Mouse (Mus musculus): Measurements from ENCODE around the gene Mpi. TPM values are rescaled to one million over a fixed set of nuclear protein-coding genes. Genes with fewer than 3 reads are reported as not detected.

The Mpi gene
- total RNA-seq, 4 experiments from 2014 or later = 127 to 162 (median 147) TPM

DNA sequence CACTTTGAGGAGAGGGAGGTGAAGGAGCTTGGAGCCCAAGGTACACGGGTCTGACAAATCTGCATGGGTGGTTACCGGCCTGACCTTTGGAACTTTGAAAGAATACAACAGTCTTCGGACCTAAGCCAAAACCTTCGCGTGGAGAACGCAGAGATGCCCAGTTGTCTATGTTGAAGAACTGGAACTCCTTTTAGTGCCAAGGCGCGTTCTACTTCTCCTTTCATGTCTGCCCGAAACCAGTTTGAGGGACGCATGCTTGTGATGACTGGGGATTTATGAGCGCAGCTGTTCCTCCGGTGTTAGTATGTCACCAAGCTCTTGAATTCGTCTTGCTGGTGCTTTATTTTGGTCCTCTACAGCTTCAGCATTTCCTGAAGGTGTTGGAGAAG is 9.1 kb upstream of the Mpi start:
- no peak for DNase-seq (ENCODE audit: low spot score)

DNA sequence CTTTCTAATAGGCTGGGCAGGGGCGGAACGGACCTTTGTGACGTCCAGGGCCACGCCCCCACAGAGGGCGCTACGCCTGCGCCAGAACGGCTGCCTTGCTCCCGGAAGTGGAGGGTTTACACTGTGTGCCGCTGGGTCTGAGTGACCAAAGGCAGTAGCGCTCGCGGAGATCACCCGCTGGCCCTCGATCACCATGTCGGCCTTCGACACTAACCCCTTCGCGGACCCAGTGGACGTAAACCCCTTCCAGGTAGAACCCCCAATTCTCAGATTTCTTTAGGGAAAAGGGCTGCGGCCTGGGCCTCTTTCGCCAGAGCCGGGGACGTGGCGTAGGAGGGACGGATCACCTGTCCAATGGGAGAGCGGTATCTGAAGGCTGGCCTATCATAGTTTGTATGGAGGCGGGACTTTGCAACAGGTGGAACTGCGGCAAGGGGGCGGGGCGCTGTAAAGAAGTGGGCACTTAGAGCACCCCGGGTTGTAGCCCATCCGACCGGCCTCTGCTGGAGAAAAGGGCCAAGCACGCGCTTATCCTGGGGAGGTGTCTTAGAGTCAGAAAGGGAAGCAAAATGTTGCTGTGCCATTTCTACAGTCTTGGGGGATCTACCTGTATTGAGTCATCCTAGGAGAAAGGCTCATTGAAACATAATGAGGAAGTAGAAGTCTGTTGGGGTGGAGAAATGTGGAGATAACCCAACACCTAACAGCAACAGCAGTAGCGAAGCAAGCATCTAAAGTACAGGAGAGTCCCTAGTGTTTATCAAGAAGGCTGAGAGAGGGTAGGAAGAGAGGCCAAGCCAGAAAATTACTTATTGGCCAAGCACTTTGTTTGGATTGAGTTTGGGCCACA is 8.5 kb upstream of the Mpi start, which contains the start of gene Scamp2:
TSS of gene Scamp2 (plus strand) at position 83 of the 850 bp plus-strand sequence.
- peak; percentile 94 for DNase-seq (ENCODE audit: low spot score)

- DNase-seq (ENCODE audit: low spot score) = no peak
These were observed 7.7 kb upstream of the Mpi start for GRCm38 (mm10) chr9:57560263-57560662.

DNA sequence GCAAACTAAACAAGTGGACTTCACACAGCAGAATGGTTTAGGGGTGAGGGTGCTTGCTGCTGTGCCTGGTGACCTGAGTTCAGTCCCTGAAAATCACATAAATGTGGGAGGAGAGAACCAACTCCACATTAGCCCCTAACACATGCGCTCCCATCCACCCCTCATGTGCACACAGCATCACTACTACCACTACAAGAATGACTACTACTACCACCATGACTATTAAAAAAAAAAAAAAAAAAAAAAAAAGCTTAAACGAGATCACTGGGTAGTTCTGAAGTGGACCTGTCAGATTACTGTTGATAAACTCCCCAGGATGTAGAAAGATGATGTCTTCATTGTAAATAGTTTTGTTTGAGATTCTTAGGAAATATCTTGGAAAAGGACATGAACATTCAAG is 7.0 kb upstream of the Mpi start:
- DNase-seq (ENCODE audit: low spot score) = no peak

DNA sequence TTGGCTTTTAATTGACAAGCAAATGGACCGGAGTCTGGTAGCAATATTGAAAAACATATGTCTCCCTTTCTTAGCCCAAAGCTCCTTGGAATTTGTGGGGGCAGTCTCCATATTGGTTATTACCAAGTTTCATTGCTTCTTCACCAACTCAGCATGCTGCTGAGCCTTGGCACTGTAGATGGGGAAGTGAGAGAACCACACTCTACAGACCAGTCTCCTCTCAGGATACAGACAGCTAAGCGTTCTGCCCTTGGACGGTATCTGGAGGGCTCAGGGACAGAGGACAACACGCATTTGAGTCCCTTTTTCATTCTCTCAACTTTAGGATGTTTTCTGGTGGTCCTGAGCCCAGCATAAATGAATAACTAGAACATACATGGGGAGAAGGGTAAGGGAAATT is 6.1 kb upstream of the Mpi start:
- no peak for DNase-seq (ENCODE audit: low spot score)

- DNase-seq (ENCODE audit: low spot score) = no peak
These were observed 4.7 kb upstream of the Mpi start for GRCm38 (mm10) chr9:57557215-57557614.

DNA sequence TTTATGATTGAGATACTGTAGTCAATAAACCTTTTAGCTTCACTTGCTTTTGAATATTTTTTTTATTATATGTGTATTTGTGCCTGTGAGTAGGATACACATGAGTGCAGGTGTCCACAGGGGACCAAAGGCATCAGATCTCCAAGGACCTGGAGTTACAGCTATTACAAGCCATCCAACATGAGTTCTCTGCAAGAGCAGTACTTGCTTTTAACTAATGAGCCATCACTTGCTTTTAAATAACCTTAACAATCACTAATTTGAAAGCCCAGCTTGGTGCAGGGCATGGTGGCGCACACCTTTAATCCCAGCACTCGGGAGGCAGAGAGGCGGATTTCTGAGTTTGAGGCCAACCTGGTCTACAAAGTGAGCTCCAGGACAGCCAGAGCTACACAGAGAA is 2.2 kb upstream of the Mpi start:
- DNase-seq (ENCODE audit: low spot score) = no peak

DNA sequence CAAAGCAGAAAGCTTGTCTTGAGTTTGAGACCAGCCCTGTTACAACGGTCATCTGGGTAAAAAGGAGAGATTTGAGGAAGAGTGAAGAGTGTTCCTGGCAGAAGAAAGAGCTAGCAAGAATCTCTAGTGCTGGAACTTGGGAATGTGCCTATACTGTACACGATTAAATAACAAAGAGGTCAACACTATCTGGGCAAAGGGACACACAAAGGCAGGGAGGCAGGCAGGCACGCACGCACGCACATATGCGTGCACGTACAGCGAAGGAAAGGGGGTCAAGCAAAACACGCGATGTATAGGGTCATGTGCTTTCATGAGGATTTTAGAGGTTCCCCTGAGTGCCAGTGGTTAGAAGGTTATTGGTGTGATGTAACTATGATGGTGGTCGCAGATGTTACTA is 556 bp upstream of the Mpi start:
- DNase-seq (ENCODE audit: low spot score) = no peak

DNA sequence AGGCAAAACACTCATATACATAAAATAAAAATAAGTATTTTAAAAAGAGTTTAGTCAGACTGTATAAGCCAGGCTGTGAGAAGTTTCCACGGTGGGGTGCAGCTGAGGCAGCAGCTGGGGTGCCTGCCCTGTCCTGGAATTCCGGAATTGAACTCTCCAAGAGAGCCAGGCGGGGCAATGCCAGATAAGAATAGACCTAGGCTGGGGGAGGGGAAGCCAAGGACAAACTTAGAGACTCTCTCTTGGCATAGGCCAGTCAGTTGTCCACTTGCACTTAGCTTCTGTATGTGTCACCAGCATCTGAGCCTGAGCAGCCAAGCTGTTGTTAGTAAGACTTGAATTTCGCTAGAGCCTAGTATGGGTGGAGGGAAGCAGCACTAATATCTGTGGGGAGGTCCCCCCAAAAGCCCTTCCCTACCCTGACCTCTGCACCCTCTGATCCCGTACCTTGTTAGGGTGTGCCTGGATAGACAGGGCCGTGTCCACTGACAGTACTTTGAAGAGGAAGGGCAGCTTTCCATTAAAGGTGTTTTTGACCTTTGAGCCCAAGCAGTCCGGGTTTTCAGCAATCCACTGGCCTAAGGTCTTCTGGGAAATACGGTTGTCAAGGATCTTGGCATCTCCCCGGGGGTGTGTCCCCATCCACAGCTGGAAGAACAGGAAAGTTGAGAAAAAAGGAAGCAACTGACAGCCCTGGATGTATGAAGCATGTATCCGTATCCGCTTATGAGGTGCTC is 2.3 kb downstream of the Mpi start:
- DNase-seq (ENCODE audit: low spot score) = peak; percentile 68

DNA sequence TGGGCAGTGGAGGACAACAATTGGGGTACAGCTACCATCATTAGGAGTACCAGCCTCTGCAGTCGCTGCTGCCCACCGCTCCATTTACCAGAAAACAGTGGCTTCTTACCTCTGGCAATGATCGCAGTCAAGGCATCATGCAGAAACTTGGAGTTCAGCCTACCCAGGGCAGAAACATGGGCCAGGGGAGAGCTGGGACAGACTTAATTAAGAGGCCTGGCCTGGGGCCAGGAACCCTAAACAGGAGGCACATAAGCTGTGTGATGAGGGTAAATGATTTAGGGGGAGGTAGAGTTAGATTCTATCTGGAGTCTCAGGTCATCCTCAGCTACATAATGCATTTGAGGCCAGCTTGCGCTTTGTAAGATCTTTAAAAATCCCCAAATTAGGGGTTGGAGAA is 3.4 kb downstream of the Mpi start:
- no peak for DNase-seq (ENCODE audit: low spot score)

- DNase-seq (ENCODE audit: low spot score) = no peak
These were observed 4.7 kb downstream of the Mpi start for GRCm38 (mm10) chr9:57547869-57548268.

DNA sequence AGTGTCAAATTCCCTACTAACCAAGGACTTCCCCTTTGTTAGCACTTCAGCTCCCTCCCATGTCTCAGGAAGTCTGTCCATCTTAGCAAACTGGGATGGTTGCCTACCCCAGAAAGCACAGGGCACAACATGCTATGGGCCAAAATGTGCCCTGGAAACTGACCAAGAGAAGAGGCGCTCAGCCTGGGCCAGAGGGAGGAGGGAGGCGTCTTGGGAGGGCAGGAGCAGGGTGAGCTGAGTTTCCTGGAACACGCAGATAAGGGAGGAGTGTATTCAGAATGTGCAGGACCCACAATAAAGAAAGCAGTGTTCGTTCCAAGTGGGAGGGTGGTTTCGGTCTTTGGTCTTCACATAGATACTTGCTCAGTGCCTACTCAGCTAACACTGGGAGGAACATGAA is 5.3 kb downstream of the Mpi start:
- DNase-seq (ENCODE audit: low spot score) = peak; percentile 65

DNA sequence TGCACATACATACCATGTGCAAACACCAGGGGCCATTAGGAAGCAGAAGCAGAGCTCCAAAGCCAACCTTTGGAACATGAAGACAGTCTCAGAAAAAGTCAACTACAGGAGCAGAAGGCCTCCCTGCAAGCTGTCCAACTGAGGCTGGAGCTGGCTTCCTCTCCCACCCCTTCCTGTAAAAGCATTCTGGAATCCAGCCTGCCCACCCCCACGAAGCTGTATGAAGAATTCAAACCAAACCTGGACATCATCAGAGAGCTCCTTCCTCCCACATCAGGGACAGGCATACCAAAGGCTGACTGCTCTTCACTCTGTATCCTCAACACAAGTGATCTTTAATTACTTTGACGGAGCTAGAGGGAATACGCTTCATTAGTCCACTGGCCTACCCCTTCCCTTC is 8.6 kb downstream of the Mpi start:
- no peak for DNase-seq (ENCODE audit: low spot score)

DNA sequence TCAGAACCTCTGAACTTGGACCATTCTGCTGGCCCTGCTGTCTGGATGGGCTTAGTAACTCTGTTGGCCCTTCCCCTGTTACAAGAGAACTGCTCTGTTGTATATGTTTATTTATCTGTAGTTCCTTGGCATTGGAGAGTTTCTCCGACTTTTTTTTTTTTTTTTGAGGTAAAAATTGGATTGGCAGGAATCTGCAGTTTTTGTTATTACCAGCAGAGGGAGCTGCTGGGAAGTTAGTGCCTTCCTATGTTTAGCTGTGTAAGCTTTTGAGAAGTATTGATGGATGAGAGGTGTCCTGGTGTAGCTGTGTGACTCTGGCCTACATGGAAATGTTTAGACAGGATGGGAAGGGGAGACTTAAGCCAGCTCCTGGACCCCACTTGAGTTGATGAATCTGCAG is 11.3 kb downstream of the Mpi start:
- DNase-seq (ENCODE audit: low spot score) = no peak

DNA sequence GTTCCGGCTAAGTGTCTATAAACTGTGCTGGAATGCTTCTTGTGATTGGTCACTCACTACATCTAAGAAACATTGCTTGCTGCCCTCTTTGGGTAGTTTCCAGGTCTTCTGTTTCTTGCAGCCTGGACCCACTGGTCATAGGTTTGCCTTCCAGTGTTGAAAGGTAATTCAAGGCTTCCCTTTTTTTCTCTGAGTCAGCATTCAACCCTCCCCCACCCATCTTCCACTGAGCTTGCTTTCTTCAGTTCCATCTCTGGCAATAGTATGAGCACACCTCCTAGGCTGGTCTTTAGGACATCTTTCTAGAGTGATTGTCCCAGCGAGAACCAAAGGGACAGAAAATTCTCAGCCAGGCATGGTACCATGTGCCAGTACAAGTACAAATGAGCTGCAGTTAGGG is 13.0 kb downstream of the Mpi start:
- DNase-seq (ENCODE audit: low spot score) = no peak

GRCm38 (mm10) chr9:57537728-57538181 is 14.8 kb downstream of the Mpi start:
- DNase-seq (ENCODE audit: low spot score) = no peak

GRCm38 (mm10) chr9:57537044-57537727 is 15.4 kb downstream of the Mpi start, which contains the start of gene Fam219b:
TSS of gene Fam219b (plus strand) at chr9:57537528.
- DNase-seq (ENCODE audit: low spot score) = peak; percentile 91

DNA sequence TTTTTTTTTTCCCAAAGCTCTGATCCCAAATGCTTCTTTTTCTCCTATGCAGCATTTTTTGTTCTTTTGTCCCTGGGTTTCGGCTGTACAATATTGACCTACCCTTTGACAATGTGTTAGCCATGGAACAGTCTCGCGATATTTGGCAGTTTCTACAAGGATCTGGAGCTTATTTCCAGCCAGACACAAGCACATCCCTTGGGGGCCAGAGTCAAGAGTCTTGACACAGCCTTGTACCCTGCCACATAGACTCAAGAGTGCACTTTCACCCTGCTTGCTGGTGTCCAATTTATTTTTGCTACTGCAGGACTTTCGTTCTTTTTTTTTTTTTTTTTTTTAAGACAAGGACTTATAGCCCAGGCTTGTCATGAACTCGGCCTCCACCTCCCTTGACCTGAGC is 16.2 kb downstream of the Mpi start:
- no peak for DNase-seq (ENCODE audit: low spot score)

GRCm38 (mm10) chr9:57531946-57532345 is 20.6 kb downstream of the Mpi start:
- DNase-seq (ENCODE audit: low spot score) = no peak

DNA sequence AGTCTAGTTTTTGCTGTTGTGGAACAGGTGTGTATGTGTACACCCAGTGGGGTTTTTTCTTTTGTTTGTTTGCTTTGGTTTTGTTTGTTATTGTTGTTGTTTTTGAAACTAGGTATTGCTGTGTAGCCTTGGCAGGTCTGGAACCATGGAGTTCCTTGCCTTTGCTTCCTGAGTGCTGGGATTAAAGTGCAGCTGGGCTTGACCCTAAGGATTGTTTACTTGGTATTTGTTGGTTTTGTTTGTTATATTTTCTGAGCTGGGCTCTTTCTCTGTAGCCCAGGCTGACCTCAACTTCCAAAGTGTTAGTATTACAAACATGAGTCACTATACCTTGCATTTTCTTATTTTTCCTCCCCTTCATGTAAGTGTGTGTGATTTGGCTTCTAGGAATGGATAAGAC is 26.1 kb downstream of the Mpi start:
- DNase-seq (ENCODE audit: low spot score) = no peak

DNA sequence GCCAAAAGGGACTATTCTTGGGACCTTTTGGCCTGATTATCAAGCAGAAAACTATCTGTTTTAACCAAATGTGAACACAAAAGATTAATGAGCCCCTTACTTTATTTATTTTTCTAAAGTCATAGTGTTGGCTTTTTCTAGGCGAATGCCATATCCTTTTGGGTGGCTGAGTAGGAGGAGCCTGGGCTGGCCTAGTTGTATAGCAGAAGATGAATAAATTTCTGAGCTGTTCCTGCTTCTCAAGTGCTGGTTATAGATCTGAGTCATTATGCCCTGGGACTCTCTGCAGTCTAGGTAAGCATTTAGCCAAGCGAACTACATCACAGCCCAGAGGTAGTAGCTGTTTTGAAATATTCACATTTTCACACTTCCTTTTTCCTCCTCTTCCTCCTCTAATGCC is 27.0 kb downstream of the Mpi start:
- DNase-seq (ENCODE audit: low spot score) = no peak

GRCm38 (mm10) chr9:57524439-57524838 is 28.1 kb downstream of the Mpi start:
- no peak for DNase-seq (ENCODE audit: low spot score)
